Mouse (Mus musculus): ENCODE data around the gene Tmem8.
"Not testable (repeated sequence)": the region's sequence is repeated elsewhere in the genome, so short reads cannot be mapped to it uniquely, and the experiment has no call there.

The Tmem8 gene

DNA sequence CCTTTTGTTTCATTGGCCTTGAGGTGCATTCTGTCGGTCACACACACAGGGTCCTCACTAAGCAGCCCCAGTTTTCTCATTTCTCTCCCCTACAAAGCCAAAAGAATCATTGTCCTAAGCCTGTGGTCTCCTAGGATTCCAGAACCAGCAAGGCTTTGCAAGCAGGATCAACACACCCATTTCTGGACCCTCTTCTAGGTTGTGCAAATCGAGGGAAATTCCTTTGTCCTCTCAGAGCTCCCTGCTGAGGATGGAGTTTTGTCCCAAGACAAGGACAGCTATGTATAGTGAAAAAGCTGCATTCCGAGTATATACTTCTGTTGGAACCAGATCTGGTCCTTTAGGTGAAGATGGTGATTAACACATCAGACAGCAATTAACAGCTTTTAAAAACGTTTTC is 2.9 kb upstream of the Tmem8 start:
- ATAC-seq (ENCODE audit: insufficient number of reproducible peaks, low FRiP score, low TSS enrichment), result no peak

DNA sequence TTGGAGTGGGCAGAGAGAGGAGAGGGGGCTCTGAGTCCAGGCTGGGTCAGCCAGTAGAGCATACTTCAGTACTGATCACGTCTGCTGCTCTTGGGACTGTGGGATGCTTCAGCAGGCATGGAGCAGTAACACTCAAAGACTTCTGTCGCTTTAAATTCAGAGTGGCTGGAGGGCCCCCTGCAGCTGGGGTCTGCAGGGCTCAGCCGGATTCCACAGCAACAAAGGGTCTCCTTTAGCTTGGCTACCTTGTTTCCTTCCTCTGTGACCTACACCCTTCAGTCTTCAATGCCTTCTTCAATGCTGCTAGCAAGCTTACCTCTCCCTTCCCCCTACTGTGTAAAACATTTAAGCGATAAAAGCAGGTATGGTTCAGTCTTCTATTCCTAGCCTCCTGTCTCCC is 2.1 kb upstream of the Tmem8 start:
- no peak for ATAC-seq (ENCODE audit: insufficient number of reproducible peaks, low FRiP score, low TSS enrichment)

DNA sequence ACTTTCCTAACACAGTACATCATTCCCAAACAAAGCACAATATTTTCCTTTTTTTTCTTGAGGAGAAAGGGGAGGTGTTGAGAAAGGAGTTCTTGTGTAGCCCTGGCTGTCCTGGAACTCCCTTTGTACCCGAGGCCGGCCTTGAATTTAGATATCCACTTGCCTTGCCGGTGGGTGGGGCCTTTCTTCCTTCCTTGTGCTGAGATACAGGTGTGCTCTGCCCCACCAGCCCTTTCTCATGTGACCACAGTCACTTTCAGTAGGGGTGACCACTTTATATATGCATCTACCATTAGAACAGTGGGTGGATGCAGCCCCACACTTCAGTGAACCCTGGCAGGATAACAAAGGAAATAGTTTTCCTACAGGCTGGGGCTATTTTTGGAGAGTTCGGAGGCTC is 1.4 kb upstream of the Tmem8 start:
- ATAC-seq (ENCODE audit: insufficient number of reproducible peaks, low FRiP score, low TSS enrichment), result no peak

DNA sequence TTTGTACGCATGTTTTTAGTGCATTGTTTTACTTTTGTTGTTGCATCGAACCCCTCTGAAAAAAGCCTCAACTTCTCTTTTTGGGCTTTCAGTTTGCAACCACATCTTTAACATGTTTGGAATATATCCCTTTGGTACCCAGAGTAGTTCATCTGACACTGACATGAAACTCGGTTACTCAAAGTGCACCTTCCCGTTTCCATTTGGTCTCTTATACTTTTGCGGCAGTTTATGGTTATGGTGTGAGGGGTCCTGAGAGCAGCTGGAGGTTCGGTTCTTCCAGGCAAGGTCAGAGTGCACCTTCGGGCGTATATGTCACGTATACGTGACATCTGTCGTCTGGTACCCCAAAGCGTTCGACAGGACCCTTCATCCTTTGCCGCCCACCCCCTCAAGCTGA is 348 bp upstream of the Tmem8 start:
- ATAC-seq (ENCODE audit: insufficient number of reproducible peaks, low FRiP score, low TSS enrichment), result no peak

DNA sequence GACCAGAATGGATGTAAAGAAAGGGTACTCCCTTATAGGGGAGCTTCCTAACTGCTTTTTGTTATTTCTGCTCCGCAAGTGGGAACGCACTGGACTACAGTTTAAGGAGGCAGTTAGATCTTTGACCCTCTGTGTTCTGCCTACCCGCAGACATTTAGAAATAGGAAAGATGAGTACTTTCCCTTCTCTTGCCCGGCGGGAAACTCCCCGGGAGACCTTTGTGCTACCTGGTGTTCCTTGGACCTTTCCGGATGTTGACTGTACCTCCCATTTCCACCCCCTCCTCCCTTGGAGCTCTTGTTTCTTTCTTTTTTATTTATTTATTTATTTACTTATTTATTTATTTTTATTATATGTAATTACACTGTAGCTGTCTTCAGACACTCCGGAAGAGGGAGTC is 962 bp downstream of the Tmem8 start:
- ATAC-seq (ENCODE audit: insufficient number of reproducible peaks, low FRiP score, low TSS enrichment), result no peak

DNA sequence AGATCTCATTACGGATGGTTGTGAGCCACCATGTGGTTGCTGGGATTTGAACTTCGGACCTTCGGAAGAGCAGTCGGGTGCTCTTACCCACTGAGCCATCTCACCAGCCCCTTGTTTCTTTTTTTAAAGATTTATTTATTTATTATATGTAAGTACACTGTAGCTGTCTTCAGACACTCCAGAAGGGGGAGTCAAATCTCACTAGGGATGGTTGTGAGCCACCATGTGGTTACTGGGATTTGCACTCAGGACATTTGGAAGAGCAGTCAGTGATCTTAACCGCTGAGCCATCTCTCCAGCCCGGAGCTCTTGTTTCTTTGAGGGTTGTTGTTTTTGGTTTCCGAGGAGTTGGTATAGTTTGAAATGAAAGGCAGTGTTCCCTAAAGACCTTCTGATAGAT is 1.4 kb downstream of the Tmem8 start:
- ATAC-seq (ENCODE audit: insufficient number of reproducible peaks, low FRiP score, low TSS enrichment), result not testable (repeated sequence)

DNA sequence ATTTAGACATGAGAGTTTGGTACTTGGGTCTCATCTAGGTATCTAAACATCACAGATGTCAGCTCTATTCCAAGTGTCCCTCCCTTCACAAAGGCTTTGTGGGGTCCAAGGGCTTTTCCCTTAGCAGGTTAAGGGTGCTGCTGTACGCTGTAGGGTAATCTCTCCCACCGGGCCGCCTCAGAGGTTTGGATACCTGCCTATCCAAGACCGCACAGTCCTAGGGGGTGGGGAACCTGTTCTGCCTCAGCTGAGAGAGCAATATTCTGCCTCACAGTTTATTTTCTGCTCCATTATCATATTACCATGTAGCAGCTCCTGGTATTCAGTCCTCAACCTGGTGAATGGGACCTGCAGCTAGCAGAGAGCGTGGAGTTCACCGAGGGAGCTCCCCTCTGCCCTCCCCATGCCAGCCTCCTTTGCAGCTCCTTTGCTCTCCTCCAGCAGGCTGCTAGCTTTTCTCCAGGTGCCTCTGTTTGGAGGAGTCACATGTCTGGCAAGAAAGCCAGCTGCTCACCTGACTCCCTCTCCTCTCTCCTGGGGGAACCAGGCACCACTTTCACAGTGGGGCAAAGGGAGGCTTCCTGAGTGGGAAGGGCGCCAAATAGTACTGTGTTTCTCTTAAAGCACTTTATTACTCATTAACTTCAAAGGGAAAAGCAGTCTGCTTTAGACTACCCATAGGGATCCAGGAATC is 2.3 kb downstream of the Tmem8 start:
- no peak for ATAC-seq (ENCODE audit: insufficient number of reproducible peaks, low FRiP score, low TSS enrichment)

DNA sequence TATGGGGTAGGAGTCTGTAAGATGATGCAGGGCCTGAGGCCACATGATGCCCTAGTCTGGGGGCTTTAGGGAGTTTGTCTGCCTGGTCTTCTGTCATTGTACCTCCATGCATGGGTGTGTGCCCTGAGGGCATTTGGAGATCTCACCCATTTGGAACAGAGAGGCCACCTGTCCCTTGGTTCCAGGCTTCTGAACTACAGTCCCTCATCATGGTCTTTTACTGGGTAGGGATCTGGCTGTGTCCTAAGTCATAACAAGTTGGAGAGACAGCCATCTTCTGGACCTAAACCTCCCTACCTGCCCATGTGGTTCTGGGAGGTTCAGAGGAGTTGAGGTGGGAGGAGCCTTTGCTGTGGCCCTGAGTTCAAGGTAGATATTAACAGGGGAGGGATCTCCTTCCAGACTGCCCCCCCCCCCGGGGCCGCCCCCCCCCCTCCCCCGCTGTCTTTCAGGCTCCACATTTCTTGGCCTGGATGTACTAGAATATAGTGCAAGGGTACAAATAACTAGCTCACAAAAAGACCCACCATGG is 2.9 kb downstream of the Tmem8 start:
- ATAC-seq (ENCODE audit: insufficient number of reproducible peaks, low FRiP score, low TSS enrichment), result no peak

DNA sequence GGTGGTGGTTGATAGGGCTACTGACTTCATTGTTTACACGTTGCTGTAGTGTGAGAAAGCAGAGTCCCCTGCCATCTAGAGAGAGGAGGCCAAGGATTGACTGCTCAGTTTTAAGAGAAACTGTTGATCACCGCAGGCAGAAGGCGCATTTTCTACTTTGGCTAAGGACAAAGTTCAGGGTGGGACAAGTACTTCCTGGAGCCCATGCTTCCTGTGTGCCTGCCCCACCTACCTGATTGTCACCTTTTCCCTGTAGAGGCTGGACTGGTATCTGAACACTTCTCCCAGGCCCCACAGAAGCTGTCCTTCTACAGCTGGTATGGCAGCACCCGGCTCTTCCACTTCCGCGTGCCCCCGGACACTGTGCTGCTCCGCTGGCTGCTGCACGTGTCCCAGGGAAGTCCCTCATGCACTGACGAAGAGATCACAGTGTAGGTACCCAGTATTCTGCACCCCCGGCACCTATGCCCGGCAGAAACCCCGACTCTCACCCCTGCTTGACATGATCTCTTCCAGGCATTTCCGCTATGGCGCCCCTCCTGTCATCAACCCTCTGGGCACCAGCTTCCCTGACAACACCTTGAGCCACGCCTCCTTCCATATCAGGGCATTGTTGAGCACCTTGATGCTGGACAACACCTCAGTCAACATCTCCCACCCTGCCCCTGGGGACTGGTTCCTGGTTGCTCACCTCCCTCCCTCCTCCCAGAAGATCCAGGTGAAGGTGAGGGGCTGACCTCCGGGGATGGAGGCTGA is 3.6 kb downstream of the Tmem8 start:
- ATAC-seq (ENCODE audit: insufficient number of reproducible peaks, low FRiP score, low TSS enrichment), result no peak

DNA sequence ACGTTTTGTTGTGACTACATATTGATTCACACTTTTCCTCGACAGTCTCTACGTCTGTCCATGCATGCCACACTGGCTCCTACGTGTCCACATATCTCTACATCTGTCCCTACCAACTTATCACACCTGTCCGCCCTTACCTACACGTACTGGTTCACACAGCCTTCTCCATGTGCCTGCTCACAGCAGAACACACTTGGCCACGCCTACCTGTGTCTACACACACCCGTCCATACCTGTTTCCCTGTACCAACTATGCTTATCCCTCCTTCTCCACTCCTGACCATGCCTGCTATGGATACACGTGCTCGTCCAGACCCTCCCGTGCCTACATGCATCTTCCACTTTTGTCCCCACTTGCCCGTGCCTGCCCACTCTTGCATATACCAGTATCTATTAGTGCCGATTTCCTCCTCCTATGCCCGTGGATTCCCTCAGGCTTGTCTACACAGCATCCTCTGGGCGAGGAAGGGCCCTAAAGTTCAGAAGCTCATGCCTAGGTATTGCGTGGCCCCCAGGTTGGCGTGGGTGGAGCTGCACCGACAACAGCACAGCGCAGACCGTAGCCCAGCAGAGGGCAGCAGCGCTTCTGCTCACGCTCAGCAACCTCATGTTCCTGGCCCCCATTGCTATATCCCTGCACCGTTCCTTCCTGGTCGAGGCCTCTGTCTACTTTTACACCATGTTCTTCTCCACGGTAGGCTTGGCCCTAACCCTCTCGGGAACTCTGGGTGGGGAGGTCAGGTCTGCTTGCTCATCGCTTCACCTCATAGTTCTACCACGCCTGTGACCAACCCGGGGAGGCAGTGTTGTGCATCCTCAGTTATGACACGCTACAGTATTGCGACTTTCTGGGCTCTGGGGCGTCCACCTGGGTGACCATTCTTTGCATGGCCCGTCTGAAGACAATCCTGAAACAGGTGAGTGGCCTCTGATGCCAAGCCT is 6.9 kb downstream of the Tmem8 start:
- ATAC-seq (ENCODE audit: insufficient number of reproducible peaks, low FRiP score, low TSS enrichment), result peak; percentile 54

DNA sequence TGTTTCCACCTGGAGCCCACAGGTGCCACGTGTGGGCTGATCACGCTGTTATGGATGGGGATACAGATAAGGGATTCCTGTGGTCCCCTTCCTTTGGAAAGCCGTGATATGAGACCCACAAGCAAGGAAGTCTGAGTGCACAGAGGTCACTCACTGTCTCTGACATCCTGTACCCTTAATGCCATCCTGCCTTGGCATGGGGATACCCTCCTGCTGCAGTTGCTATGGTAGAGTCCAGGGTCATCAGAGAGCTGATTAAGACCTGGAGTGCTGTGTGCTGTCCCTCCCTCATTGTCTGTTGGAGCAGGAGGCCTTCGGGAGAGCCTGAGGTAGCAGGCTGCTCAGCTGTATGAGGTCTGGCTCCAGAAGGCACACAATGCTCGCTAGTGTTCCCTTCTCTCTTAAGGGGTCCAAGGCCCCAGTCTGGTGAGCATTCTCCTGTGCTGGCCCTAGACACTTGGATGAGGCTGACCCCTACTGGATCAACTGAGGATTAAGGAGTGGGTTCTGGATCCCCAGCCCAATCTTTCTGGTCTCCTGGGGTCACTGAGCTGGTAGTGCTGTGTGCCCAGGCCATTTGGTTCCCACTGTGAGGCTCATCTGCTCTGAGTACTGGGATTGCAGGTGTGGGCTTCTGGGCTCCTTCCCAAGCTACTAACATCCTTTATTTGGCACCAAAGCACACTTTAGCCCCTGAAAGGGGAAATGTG is 9.5 kb downstream of the Tmem8 start:
- no peak for ATAC-seq (ENCODE audit: insufficient number of reproducible peaks, low FRiP score, low TSS enrichment)

DNA sequence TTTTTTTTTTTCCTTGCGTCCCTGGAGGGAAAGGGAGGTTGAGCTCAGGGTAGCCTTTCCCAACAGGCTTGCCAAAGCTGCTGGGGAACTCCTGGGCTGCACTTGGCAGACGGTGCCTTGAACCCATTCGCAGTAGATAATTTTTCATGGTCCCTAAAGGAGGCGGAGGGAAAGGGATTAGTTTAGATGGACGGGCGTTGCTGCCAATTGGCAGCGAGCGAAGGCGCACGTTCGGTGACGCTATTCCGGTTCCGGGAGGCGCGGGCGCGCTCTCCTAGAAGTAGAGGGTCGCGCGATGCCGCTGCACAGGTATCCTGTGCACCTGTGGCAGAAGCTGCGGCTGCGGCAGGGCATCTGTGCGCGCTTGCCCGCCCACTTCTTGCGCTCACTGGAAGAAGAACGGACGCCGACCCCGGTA is 10.2 kb downstream of the Tmem8 start, which contains the start of gene Mrpl28:
TSS of gene Mrpl28 (plus strand) at position 234 of the 418 bp plus-strand sequence.
- peak; percentile 87 for ATAC-seq (ENCODE audit: insufficient number of reproducible peaks, low FRiP score, low TSS enrichment)

DNA sequence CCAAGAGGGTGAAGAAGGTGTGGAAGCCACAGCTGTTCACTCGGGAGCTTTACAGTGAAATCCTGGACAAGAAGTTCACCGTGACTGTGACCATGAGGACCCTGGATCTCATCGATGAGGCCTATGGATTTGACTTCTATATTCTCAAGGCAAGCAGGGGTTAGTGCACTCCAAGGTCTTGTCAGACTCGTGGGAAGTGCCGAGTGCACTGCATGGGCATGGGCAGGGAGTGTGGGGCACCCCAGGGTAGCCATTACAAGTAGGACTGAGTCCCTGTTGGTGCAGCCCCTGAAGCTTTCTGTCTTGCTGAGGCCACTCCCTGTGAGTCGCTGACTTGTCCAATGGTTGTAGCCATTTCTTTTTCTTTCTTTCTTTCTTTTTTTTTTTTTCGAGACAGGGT is 11.5 kb downstream of the Tmem8 start:
- no peak for ATAC-seq (ENCODE audit: insufficient number of reproducible peaks, low FRiP score, low TSS enrichment)

DNA sequence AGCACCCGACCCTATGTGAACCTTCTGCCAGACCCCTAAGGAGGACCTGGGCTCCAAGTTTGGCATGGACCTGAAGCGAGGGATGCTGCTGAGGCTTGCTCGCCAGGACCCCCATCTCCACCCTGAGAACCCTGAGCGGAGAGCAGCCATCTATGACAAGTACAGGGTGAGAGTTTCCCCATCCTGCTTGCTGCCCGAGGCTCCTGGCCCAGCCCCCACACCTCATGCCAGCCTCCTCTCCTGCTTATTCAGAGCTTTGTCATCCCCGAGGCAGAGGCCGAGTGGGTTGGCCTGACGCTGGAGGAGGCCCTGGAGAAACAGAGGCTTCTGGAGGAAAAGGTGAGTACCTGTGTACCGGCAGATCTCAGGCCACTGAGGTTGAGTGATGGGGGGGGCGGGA is 12.1 kb downstream of the Tmem8 start:
- no peak for ATAC-seq (ENCODE audit: insufficient number of reproducible peaks, low FRiP score, low TSS enrichment)

DNA sequence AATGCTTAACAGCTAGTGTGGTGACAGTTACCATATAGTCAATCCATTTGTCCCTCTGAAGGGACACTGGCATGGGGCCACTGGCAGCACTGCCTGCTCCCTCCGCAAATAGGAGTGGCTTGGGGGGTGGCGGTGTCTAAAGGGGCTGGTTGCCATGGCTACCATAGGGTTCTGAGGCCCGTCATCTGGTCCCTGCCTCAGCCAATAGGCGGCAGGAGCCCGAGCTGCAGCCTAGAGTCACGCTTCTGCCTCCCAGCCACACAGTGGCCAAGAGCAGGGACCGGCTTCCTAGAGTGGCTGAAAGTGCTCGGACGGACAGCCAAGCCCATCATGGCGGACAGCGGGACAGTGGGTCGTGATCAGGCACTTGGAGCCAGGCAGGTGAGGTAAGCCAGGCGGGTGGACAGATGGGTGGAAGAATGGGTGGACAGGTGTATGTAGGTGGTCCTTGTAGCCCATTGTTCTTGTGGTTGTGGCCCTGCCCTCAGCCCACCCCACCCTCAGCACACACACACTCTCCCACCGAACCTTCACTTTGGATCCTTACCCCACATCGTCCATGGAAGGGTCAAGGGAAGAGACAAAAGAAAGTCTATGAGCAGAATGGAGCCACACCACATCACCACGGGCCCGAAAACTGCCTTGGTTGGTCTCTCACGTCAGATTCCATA is 18.1 kb downstream of the Tmem8 start:
- ATAC-seq (ENCODE audit: insufficient number of reproducible peaks, low FRiP score, low TSS enrichment), result no peak

DNA sequence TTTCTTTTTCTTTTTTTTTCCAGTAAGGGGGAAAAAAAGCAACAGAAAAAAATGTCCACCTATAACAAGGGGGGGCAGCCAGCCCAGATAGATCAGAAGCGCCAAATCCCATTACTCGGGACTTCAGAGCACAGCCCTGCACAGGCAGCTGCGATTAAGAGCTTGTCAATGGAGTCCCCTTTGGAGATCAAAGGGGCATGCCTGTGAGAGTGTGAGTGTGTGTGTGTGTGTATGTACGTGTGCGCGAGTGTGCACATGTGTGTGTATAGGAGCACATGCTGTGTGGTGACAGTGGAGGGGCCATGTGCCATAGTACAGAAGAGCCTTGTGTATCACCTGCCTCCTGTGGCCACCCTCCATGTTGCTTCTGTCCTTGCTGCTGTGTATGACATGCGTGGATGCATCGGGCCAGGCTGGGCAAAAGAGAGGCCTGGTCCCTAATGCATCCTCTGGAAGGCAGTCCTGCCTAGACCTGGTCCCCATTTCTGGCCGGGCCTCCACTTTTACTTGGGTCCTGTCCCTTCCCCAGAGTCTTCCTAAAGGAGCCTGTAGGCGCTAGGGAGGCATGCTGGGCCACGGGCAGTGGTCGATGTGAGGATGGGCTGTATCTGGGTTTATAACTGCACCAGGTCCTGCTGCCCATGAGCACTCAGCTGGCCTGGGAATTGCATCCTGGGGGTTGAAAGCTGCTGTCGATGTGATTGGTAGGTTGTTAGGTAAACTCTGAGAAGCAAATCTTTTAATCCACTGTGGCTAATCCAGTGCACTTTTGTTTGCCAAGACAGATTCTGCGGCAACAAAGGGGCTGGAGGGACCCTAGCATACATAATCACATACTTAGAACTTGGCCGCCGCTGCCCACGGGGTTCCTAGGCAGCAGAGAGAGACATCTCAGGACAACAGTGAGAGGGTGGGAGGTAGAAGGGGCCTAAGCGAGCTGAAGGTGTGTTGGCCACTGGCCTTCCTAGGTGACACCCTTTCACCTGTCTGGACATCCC is 19.1 kb downstream of the Tmem8 start:
- no peak for ATAC-seq (ENCODE audit: insufficient number of reproducible peaks, low FRiP score, low TSS enrichment)

DNA sequence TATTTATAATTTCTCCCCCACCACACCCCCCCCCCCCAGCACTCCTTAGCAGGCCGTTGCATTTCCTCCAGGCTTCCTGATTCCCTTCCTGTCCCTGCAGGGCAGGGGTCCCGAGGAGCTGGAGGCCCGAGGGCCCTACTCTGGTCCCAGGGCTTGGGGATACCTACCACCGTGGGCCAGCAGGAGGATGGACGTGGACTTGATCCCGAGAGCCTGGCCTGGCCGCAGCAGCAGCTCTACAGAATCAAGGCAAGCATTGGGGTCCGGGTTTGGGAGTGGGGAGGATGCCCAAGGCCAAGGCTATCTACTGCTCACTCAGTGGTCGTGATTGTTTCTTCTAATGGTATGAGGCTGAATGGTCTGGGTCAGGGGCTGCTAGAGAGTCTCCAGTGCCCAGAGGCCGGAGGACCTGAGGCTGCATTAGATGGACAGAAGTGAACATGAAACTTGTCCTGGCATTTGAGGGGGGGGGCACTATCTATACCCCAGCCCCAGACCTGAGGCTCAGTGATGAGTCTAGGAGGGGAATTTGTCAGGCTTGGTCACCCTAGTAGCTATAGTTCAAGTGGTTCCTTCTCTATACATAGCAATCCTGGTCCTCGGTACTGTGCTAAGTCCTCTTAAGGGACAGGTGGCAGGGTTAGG is 24.1 kb downstream of the Tmem8 start:
- ATAC-seq (ENCODE audit: insufficient number of reproducible peaks, low FRiP score, low TSS enrichment), result no peak

DNA sequence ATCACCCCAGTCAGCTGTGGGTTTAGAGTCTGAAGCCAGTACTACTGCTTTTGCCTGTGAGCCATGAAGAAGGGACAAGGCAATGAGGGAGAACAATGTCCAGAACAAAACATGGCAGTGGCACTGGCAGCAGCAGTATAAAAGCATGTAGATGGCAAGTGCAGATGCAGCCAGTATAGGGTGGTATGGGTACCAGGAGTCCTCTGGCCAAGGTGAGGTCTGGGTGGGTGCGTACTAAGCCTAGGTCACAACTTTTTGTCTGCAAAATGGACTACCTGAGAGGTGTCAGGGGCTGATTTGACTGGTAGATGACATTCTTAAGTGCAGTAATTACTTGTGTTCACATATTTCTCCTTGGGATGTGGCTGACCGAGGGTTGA is 24.6 kb downstream of the Tmem8 start:
- no peak for ATAC-seq (ENCODE audit: insufficient number of reproducible peaks, low FRiP score, low TSS enrichment)

All from cerebellum, adult (tissue).